In the genomic region with DNA sequence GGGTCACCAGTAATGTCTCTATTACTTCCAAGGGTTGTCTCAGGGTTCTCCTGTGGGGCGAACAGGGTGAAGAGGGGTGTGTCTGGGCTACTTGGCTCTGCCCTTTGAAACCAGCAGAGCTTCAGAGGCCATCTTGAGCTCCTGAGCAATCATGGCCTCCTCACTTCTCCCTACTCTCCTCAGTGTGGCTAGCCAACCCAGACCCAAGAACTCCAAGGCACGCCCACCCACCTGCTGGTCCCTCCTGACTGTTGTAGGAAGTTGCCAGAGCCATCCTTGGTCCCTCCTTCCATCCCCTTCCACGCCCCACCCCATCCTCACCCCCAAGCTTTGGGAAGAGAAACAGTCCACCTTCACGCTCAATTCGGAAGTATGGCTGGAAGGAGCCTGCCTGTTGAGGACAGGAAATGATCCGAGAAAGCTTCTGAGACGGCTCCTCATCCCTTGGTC, we compare ENCODE assay signal across 14 mouse cellular contexts.
"Had no signal": no experiment of that assay in that cellular context is flagged by ENCODE, and none has a peak within 500 bp of the region (broad histone marks: within the 10 kb centered on the region; RNA-seq: fewer than 3 reads in every experiment).

No protein-coding gene starts in this region.

- H3K27me3 ChIP-seq: liver, embryonic 12.5 days; lung, embryonic 15.5 days; neural tube, embryonic 12.5 days; stomach, embryonic 15.5 days had no signal

- H3K4me3 ChIP-seq: layer of hippocampus, adult 2 months; liver, embryonic 12.5 days; lung, embryonic 15.5 days; megakaryocyte, embryonic 14.5 days; neural tube, embryonic 12.5 days; stomach, embryonic 15.5 days had no signal

- H3K4me2 ChIP-seq: liver, embryonic 12.5 days; lung, embryonic 15.5 days; neural tube, embryonic 12.5 days; stomach, embryonic 15.5 days had no signal

- DNase-seq: kidney, postnatal 10 days; kidney, postnatal 4 days; lung, postnatal 14 days; midbrain, embryonic 14.5 days; retina, postnatal 1 day; thymus, adult 2 months; thymus, postnatal 25 days had no signal

- H3K9me3 ChIP-seq: liver, embryonic 12.5 days; lung, embryonic 15.5 days; neural tube, embryonic 12.5 days; stomach, embryonic 15.5 days had no signal

- ATAC-seq: liver, embryonic 12.5 days had no signal

- H3K27ac ChIP-seq: layer of hippocampus, adult 2 months; liver, embryonic 12.5 days; lung, embryonic 15.5 days; macrophage; neural tube, embryonic 12.5 days had no signal

- H3K36me3 ChIP-seq: liver, embryonic 12.5 days; lung, embryonic 15.5 days; neural tube, embryonic 12.5 days; stomach, embryonic 15.5 days had no signal

- H3K9ac ChIP-seq: liver, embryonic 12.5 days; lung, embryonic 15.5 days; neural tube, embryonic 12.5 days; stomach, embryonic 15.5 days had no signal
